Mouse (Mus musculus) MEL (cell line): ENCODE data around the gene Tjp1.

ENCODE experiments used
- CHD2 ChIP-seq: IDR thresholded peaks from 2 replicates; pipeline ENCODE4 v1.6.1; 2011; ENCODE audit warnings: low read length, improper control_type of control experiment
- CTCF ChIP-seq, 3 experiments: IDR thresholded peaks in 2 of 3; conservative IDR thresholded peaks in 1 of 3; 2 replicates each; pipeline ENCODE4 v1.5.1; 2011 to 2012; ENCODE audit warnings: low read length in 3 of 3, low read depth in 2 of 3, mild to moderate bottlenecking in 2 of 3, improper control_type of control experiment in 1 of 3, inconsistent platforms in 1 of 3, mixed read lengths in 1 of 3, moderate library complexity in 1 of 3; ENCODE audit not compliant: control insufficient read depth in 1 of 3, insufficient read depth in 1 of 3, poor library complexity in 1 of 3, severe bottlenecking in 1 of 3
- ELF1 ChIP-seq: IDR thresholded peaks from 2 replicates; pipeline ENCODE4 v1.6.1; 2014; ENCODE audit warnings: low read depth, mild to moderate bottlenecking, inconsistent platforms, low read length, improper control_type of control experiment, moderate library complexity
- GATA1 ChIP-seq: IDR thresholded peaks from 2 replicates; pipeline ENCODE4 v1.6.1; 2011; ENCODE audit warnings: low read depth, low read length, improper control_type of control experiment
- MEF2A ChIP-seq: IDR thresholded peaks from 2 replicates; pipeline ENCODE4 v1.6.1; 2014; ENCODE audit warnings: low read depth, mild to moderate bottlenecking, inconsistent platforms, low read length, improper control_type of control experiment; ENCODE audit not compliant: poor library complexity, insufficient replicate concordance, severe bottlenecking; ENCODE audit errors: extremely low read depth
- MXI1 ChIP-seq: IDR thresholded peaks from 2 replicates; pipeline ENCODE4 v1.6.1; 2011; ENCODE audit warnings: mild to moderate bottlenecking, low read depth, low read length, improper control_type of control experiment
- NELFE ChIP-seq: IDR thresholded peaks from 2 replicates; pipeline ENCODE4 v1.6.1; 2011; ENCODE audit warnings: low read depth, low read length, improper control_type of control experiment
- POLR2A ChIP-seq, 2 experiments: IDR thresholded peaks; 2 replicates each; pipeline ENCODE4 v1.6.1; 2011 to 2012; ENCODE audit warnings: low read length in 2 of 2, mild to moderate bottlenecking in 2 of 2, control low read depth in 1 of 2, improper control_type of control experiment in 1 of 2, low read depth in 1 of 2, moderate library complexity in 1 of 2; ENCODE audit not compliant: control insufficient read depth in 1 of 2, insufficient read depth in 1 of 2, poor library complexity in 1 of 2
- RAD21 ChIP-seq: IDR thresholded peaks from 2 replicates; pipeline ENCODE4 v1.6.1; 2011; ENCODE audit warnings: mild to moderate bottlenecking, low read depth, low read length, improper control_type of control experiment

GRCm38 (mm10) chr7:65422456-65422855 lies 105.1 kb downstream of the Tjp1 start:
- TF ChIP-seq POLR2A (IDR thresholded peaks at IDR 0.05; ENCODE audit: control insufficient read depth in 1 of 2, insufficient read depth in 1 of 2, low read depth in 1 of 2, low read length in 2 of 2, poor library complexity in 1 of 2) (no peak), MXI1 (no peak), CHD2 (no peak), ELF1 (no peak), CTCF (IDR thresholded peaks at IDR 0.05 in 2 of 3, conservative IDR thresholded peaks at IDR 0.05 in 1 of 3; ENCODE audit: control insufficient read depth in 1 of 3, insufficient read depth in 1 of 3, low read depth in 2 of 3, low read length in 3 of 3, poor library complexity in 1 of 3, severe bottlenecking in 1 of 3) (no peak), GATA1 (no peak), RAD21 (no peak), NELFE (no peak), MEF2A (no peak)
